In the genomic region with DNA sequence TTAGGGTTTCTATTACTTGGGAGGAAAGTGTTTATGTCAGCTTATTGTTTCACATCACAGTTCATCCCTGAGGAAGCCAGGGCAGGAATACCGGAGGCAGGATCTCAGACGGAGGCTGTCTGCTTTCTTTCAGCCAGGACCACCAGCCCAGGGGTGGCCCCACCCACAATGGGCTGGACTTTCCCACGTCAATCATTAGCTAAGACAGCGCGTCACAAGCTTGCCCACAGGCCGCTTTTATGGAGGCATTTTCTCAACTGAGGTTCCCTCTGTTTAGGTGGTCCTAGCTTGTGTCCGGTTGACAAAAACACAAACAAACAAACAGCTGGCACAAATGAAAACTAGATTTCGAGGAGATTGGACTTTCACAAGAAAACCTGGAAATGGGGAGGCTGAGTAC, we compare ENCODE assay signal across 7 mouse cellular contexts. TPM values are rescaled to one million over a fixed set of nuclear protein-coding genes. Genes with fewer than 3 reads are reported as not detected.
A peak's percentile ranks its signal among the peaks of the same experiment; 100 is the strongest.
DNase-seq lines count a peak whose midpoint lies in the region; ATAC-seq and TF ChIP-seq lines count a peak whose summit lies in the region.

No protein-coding gene starts in this region.

- ATAC-seq in embryonic facial prominence, embryonic 12.5 days (ENCODE audit: insufficient number of reproducible peaks, insufficient read depth, low FRiP score, low TSS enrichment): peak; percentile 81
- peak; percentile 73 for ATAC-seq in intestine, embryonic 16.5 days
- ATAC-seq in stomach, postnatal 0 days (ENCODE audit: low FRiP score, low TSS enrichment): peak; percentile 54; the same call in 1 of the 2 replicates
- no peak for ATAC-seq in frontal cortex, adult (ENCODE audit: low TSS enrichment)

- peaks cover 16% of the 10 kb centered on the region for H3K4me1 ChIP-seq in embryonic facial prominence, embryonic 12.5 days
- peaks cover 18% of the 10 kb centered on the region for H3K4me1 ChIP-seq in intestine, embryonic 16.5 days (ENCODE audit: control insufficient read depth, insufficient read depth, low read length)
- H3K4me1 ChIP-seq in stomach, postnatal 0 days (replicated peaks; ENCODE audit: control insufficient read depth, insufficient read depth): peaks cover 7% of the 10 kb centered on the region; the same call in 1 of the 2 replicates

- peak overlapping the region; percentile 22 for H3K4me3 ChIP-seq in embryonic facial prominence, embryonic 12.5 days
- peak overlapping the region; percentile 40 for H3K4me3 ChIP-seq in intestine, embryonic 16.5 days (ENCODE audit: low read length)
- H3K4me3 ChIP-seq in stomach, postnatal 0 days (ENCODE audit: low read depth, low read length): peak overlapping the region; percentile 27

- TF ChIP-seq EP300 in stomach, postnatal 0 days (optimal IDR thresholded peaks at IDR 0.05): no peak

- H3K27me3 ChIP-seq in embryonic facial prominence, embryonic 12.5 days: peaks cover 3% of the 10 kb centered on the region; the same call in 1 of the 2 replicates
- no peaks in the 10 kb centered on the region for H3K27me3 ChIP-seq in intestine, embryonic 16.5 days (replicated peaks; ENCODE audit: control insufficient read depth, insufficient read depth, low read length)
- no peaks in the 10 kb centered on the region for H3K27me3 ChIP-seq in stomach, postnatal 0 days (ENCODE audit: control insufficient read depth, insufficient read depth, low read length)

- H3K27ac ChIP-seq in embryonic facial prominence, embryonic 12.5 days: peak overlapping the region; percentile 77
- H3K27ac ChIP-seq in intestine, embryonic 16.5 days (ENCODE audit: low read length): no peak overlapping the region
- H3K27ac ChIP-seq in stomach, postnatal 0 days (replicated peaks): no peak overlapping the region

- H3K9me3 ChIP-seq in embryonic facial prominence, embryonic 12.5 days: no peaks in the 10 kb centered on the region
- H3K9me3 ChIP-seq in intestine, embryonic 16.5 days (ENCODE audit: control insufficient read depth, low read length): no peaks in the 10 kb centered on the region
- no peaks in the 10 kb centered on the region for H3K9me3 ChIP-seq in stomach, postnatal 0 days (ENCODE audit: control insufficient read depth, low read length)

- DNase-seq in ZHBTc4 (ENCODE audit: low read depth, low spot score): peak; percentile 75
- peak; percentile 72 for DNase-seq in lung, postnatal 10 days
- peak; percentile 50 for DNase-seq in stomach, postnatal 0 days (ENCODE audit: low spot score)
- DNase-seq in urinary bladder, postnatal 14 days (ENCODE audit: low spot score): no peak

- H3K36me3 ChIP-seq in embryonic facial prominence, embryonic 12.5 days: no peaks in the 10 kb centered on the region
- H3K36me3 ChIP-seq in intestine, embryonic 16.5 days (ENCODE audit: control insufficient read depth, insufficient read depth, low read length): no peaks in the 10 kb centered on the region
- H3K36me3 ChIP-seq in stomach, postnatal 0 days (ENCODE audit: control insufficient read depth, insufficient read depth, low read length): no peaks in the 10 kb centered on the region

- H3K9ac ChIP-seq in embryonic facial prominence, embryonic 12.5 days: no peak overlapping the region
- H3K9ac ChIP-seq in intestine, embryonic 16.5 days (ENCODE audit: low read depth, low read length): peak overlapping the region; percentile 25; the same call in 1 of the 2 replicates
- peak overlapping the region; percentile 18; the same call in 1 of the 2 replicates for H3K9ac ChIP-seq in stomach, postnatal 0 days (ENCODE audit: low read length)

- H3K4me2 ChIP-seq in embryonic facial prominence, embryonic 12.5 days (replicated peaks): peak overlapping the region; percentile 46
- peak overlapping the region; percentile 57 for H3K4me2 ChIP-seq in intestine, embryonic 16.5 days (ENCODE audit: low read depth, low read length)
- peak overlapping the region; percentile 51 for H3K4me2 ChIP-seq in stomach, postnatal 0 days (replicated peaks; ENCODE audit: low read depth)

- TF ChIP-seq CTCF in stomach, postnatal 0 days (IDR thresholded peaks at IDR 0.05; ENCODE audit: low read depth): no peak

- under 1% methylated on average over 8 of the region's 8 CpGs for WGBS in embryonic facial prominence, embryonic 12.5 days
- 1% methylated on average over 8 of the region's 8 CpGs for WGBS in intestine, embryonic 16.5 days
- 5% methylated on average over 8 of the region's 8 CpGs for WGBS in stomach, postnatal 0 days

RNA-seq across cellular contexts. Expression of a gene that starts 12.3 kb away (rescaled TPM):
- polyA plus RNA-seq in embryonic facial prominence, embryonic 12.5 days (2016; fragmentation: Nextera tagmentation; extraction: Ambion mirVana): 24.4 and 26.3 TPM in 2 replicates
- 4.7 and 5.2 TPM in 2 replicates for polyA plus RNA-seq in intestine, embryonic 16.5 days (2015; fragmentation: Nextera tagmentation; extraction: Ambion mirVana)
- polyA plus RNA-seq in stomach, postnatal 0 days (2015; fragmentation: Nextera tagmentation; extraction: Ambion mirVana): 1.5 and 1.6 TPM in 2 replicates
